ENCODE assay signal across 10 mouse cellular contexts in genomic region chr13:44399831-44400321, GRCm38 (mm10).
DNase-seq lines count a peak whose midpoint lies in the region; ATAC-seq lines count a peak whose summit lies in the region.
"Had no signal": no experiment of that assay in that cellular context is flagged by ENCODE, and none has a peak within 500 bp of the region (broad histone marks: within the 10 kb centered on the region; RNA-seq: fewer than 3 reads in every experiment).

No protein-coding gene starts in this region.

- 49% methylated on average over 7 of the region's 7 CpGs for WGBS in midbrain, embryonic 14.5 days
- WGBS in midbrain, embryonic 13.5 days, result 57% methylated on average over 7 of the region's 7 CpGs
- WGBS in limb, embryonic 13.5 days, result 36% methylated on average over 7 of the region's 7 CpGs

- H3K9me3 ChIP-seq in midbrain, embryonic 14.5 days (ENCODE audit: control insufficient read depth, low read length), result no peaks in the 10 kb centered on the region
- no peaks in the 10 kb centered on the region for H3K9me3 ChIP-seq in midbrain, embryonic 13.5 days
- no peaks in the 10 kb centered on the region for H3K9me3 ChIP-seq in limb, embryonic 13.5 days
- H3K9me3 ChIP-seq: heart, embryonic 10.5 days had no signal

- no peaks in the 10 kb centered on the region for H3K4me1 ChIP-seq in midbrain, embryonic 14.5 days (ENCODE audit: control insufficient read depth, insufficient read depth, low read length)
- H3K4me1 ChIP-seq in midbrain, embryonic 13.5 days (replicated peaks), result no peaks in the 10 kb centered on the region
- peaks cover 39% of the 10 kb centered on the region for H3K4me1 ChIP-seq in limb, embryonic 13.5 days

- no peak overlapping the region for H3K4me2 ChIP-seq in midbrain, embryonic 14.5 days (ENCODE audit: low read length)
- H3K4me2 ChIP-seq in midbrain, embryonic 13.5 days (replicated peaks), result no peak overlapping the region
- H3K4me2 ChIP-seq in limb, embryonic 13.5 days (replicated peaks), result no peak overlapping the region; the same call in 1 of the 2 replicates

- ATAC-seq in cerebellum, adult (ENCODE audit: insufficient number of reproducible peaks, low FRiP score, low TSS enrichment), result no peak
- ATAC-seq in midbrain, embryonic 14.5 days (ENCODE audit: low FRiP score, low TSS enrichment), result no peak
- no peak for ATAC-seq in midbrain, embryonic 13.5 days
- peak; percentile 83 for ATAC-seq in limb, embryonic 13.5 days (ENCODE audit: low FRiP score, low read depth)

- H3K4me3 ChIP-seq in midbrain, embryonic 14.5 days (replicated peaks; ENCODE audit: low read depth, low read length), result no peak overlapping the region
- no peak overlapping the region for H3K4me3 ChIP-seq in midbrain, embryonic 13.5 days (replicated peaks)
- no peak overlapping the region for H3K4me3 ChIP-seq in limb, embryonic 13.5 days
- H3K4me3 ChIP-seq: heart, embryonic 10.5 days had no signal

- DNase-seq in cerebellum, adult 11 months, result peak; percentile 48
- peak; percentile 54 for DNase-seq in midbrain, embryonic 14.5 days
- peak; percentile 70 for DNase-seq in cerebellum, adult 9-11 months
- no peak for DNase-seq in thymus, postnatal 4 days
- no peak for DNase-seq in T-cell, adult 2 months (ENCODE audit: low spot score)

- no peak overlapping the region for H3K9ac ChIP-seq in midbrain, embryonic 14.5 days (replicated peaks; ENCODE audit: low read length)
- H3K9ac ChIP-seq in midbrain, embryonic 13.5 days (replicated peaks), result no peak overlapping the region
- no peak overlapping the region for H3K9ac ChIP-seq in limb, embryonic 13.5 days

- no peaks in the 10 kb centered on the region for H3K36me3 ChIP-seq in midbrain, embryonic 14.5 days (ENCODE audit: control insufficient read depth, insufficient read depth, low read length)
- no peaks in the 10 kb centered on the region for H3K36me3 ChIP-seq in midbrain, embryonic 13.5 days
- H3K36me3 ChIP-seq in limb, embryonic 13.5 days, result no peaks in the 10 kb centered on the region
- H3K36me3 ChIP-seq: heart, embryonic 10.5 days had no signal

- H3K27me3 ChIP-seq in midbrain, embryonic 14.5 days (ENCODE audit: control insufficient read depth, insufficient read depth, low read length), result no peaks in the 10 kb centered on the region
- H3K27me3 ChIP-seq in midbrain, embryonic 13.5 days, result no peaks in the 10 kb centered on the region
- no peaks in the 10 kb centered on the region for H3K27me3 ChIP-seq in limb, embryonic 13.5 days

- no peak overlapping the region for H3K27ac ChIP-seq in midbrain, embryonic 14.5 days (replicated peaks; ENCODE audit: low read depth, low read length)
- H3K27ac ChIP-seq in midbrain, embryonic 13.5 days, result no peak overlapping the region
- H3K27ac ChIP-seq in limb, embryonic 13.5 days, result peak overlapping the region; percentile 86
- H3K27ac ChIP-seq: heart, embryonic 10.5 days; macrophage had no signal

Comparison
In these comparisons a context has a peak if more than half of its experiments do, and no peak if none do; other contexts are left out.
1. DNase-seq: peak in cerebellum, adult 11 months (single experiment), midbrain, embryonic 14.5 days (single experiment) and cerebellum, adult 9-11 months (single experiment); none in thymus, postnatal 4 days (single experiment) and T-cell, adult 2 months (single experiment).